36 mouse cellular contexts compared by ENCODE assay signal in genomic region chr1:34505307-34505706, GRCm38 (mm10). TPM values are rescaled to one million over a fixed set of nuclear protein-coding genes. Genes with fewer than 3 reads are reported as not detected.
DNase-seq lines count a peak whose midpoint lies in the region; ATAC-seq and TF ChIP-seq lines count a peak whose summit lies in the region.
"Had no signal": no experiment of that assay in that cellular context is flagged by ENCODE, and none has a peak within 500 bp of the region (broad histone marks: within the 10 kb centered on the region; RNA-seq: fewer than 3 reads in every experiment).

No protein-coding gene starts in this region.

- TF ChIP-seq EP300 in stomach, postnatal 0 days (optimal IDR thresholded peaks at IDR 0.05): no peak

- no peak overlapping the region for H3K4me3 ChIP-seq in intestine, postnatal 0 days (ENCODE audit: low read depth, low read length)
- H3K4me3 ChIP-seq in intestine, embryonic 15.5 days (replicated peaks): no peak overlapping the region
- H3K4me3 ChIP-seq in limb, embryonic 13.5 days: no peak overlapping the region
- H3K4me3 ChIP-seq in limb, embryonic 10.5 days: no peak overlapping the region
- no peak overlapping the region for H3K4me3 ChIP-seq in stomach, embryonic 16.5 days (replicated peaks; ENCODE audit: low read length)
- H3K4me3 ChIP-seq in stomach, postnatal 0 days (ENCODE audit: low read depth, low read length): no peak overlapping the region
- H3K4me3 ChIP-seq in limb, embryonic 15.5 days: no peak overlapping the region
- H3K4me3 ChIP-seq: forebrain, embryonic 15.5 days; heart, embryonic 10.5 days; heart, embryonic 15.5 days; hindbrain, embryonic 13.5 days; liver, embryonic 13.5 days; neural tube, embryonic 15.5 days had no signal

- no peak for TF ChIP-seq CTCF in intestine, postnatal 0 days (IDR thresholded peaks at IDR 0.05; ENCODE audit: low read depth)
- no peak for TF ChIP-seq CTCF in stomach, postnatal 0 days (IDR thresholded peaks at IDR 0.05; ENCODE audit: low read depth)

- no peaks in the 10 kb centered on the region for H3K9me3 ChIP-seq in intestine, postnatal 0 days (ENCODE audit: control insufficient read depth)
- no peaks in the 10 kb centered on the region for H3K9me3 ChIP-seq in intestine, embryonic 15.5 days
- no peaks in the 10 kb centered on the region for H3K9me3 ChIP-seq in limb, embryonic 13.5 days
- no peaks in the 10 kb centered on the region for H3K9me3 ChIP-seq in limb, embryonic 10.5 days (replicated peaks)
- no peaks in the 10 kb centered on the region for H3K9me3 ChIP-seq in stomach, embryonic 16.5 days (replicated peaks; ENCODE audit: control insufficient read depth, low read length)
- no peaks in the 10 kb centered on the region for H3K9me3 ChIP-seq in stomach, postnatal 0 days (ENCODE audit: control insufficient read depth, low read length)
- H3K9me3 ChIP-seq in limb, embryonic 15.5 days: no peaks in the 10 kb centered on the region
- H3K9me3 ChIP-seq: forebrain, embryonic 15.5 days; G1E; heart, embryonic 10.5 days; heart, embryonic 15.5 days; liver, embryonic 13.5 days; neural tube, embryonic 15.5 days had no signal

- intact Hi-C loops in left cerebral cortex, postnatal 4 days (cut with DNase I): no loop called here

- no peaks in the 10 kb centered on the region for H3K4me1 ChIP-seq in intestine, postnatal 0 days (replicated peaks; ENCODE audit: control insufficient read depth, insufficient read depth, low read length)
- H3K4me1 ChIP-seq in intestine, embryonic 15.5 days (replicated peaks): no peaks in the 10 kb centered on the region
- no peaks in the 10 kb centered on the region; the same call in 1 of the 2 replicates for H3K4me1 ChIP-seq in limb, embryonic 13.5 days
- H3K4me1 ChIP-seq in limb, embryonic 10.5 days: peaks cover 8% of the 10 kb centered on the region
- no peaks in the 10 kb centered on the region for H3K4me1 ChIP-seq in stomach, embryonic 16.5 days (ENCODE audit: control insufficient read depth, insufficient read depth, low read length)
- no peaks in the 10 kb centered on the region for H3K4me1 ChIP-seq in stomach, postnatal 0 days (replicated peaks; ENCODE audit: control insufficient read depth, insufficient read depth)
- H3K4me1 ChIP-seq in limb, embryonic 15.5 days: 0 out of 2 replicates have a peak, but pooled peaks cover 2% of the 10 kb centered on the region
- H3K4me1 ChIP-seq: forebrain, embryonic 15.5 days; hindbrain, embryonic 13.5 days; liver, embryonic 13.5 days; neural tube, embryonic 15.5 days had no signal

- no peak overlapping the region for H3K27ac ChIP-seq in intestine, postnatal 0 days (ENCODE audit: low read depth, low read length)
- H3K27ac ChIP-seq in intestine, embryonic 15.5 days: no peak overlapping the region
- H3K27ac ChIP-seq in limb, embryonic 13.5 days: no peak overlapping the region
- H3K27ac ChIP-seq in limb, embryonic 10.5 days: no peak overlapping the region
- no peak overlapping the region for H3K27ac ChIP-seq in stomach, embryonic 16.5 days (ENCODE audit: low read length)
- no peak overlapping the region for H3K27ac ChIP-seq in stomach, postnatal 0 days (replicated peaks)
- no peak overlapping the region for H3K27ac ChIP-seq in limb, embryonic 15.5 days
- H3K27ac ChIP-seq: forebrain, embryonic 15.5 days; heart, embryonic 10.5 days; heart, embryonic 15.5 days; hindbrain, embryonic 13.5 days; liver, embryonic 13.5 days; neural tube, embryonic 15.5 days had no signal

- no peaks in the 10 kb centered on the region for H3K27me3 ChIP-seq in intestine, postnatal 0 days (replicated peaks; ENCODE audit: control insufficient read depth, insufficient read depth, low read length)
- no peaks in the 10 kb centered on the region for H3K27me3 ChIP-seq in intestine, embryonic 15.5 days (replicated peaks)
- no peaks in the 10 kb centered on the region for H3K27me3 ChIP-seq in limb, embryonic 13.5 days
- no peaks in the 10 kb centered on the region for H3K27me3 ChIP-seq in limb, embryonic 10.5 days (ENCODE audit: low read depth, poor library complexity, severe bottlenecking)
- H3K27me3 ChIP-seq in stomach, embryonic 16.5 days (ENCODE audit: control insufficient read depth, insufficient read depth, low read length): no peaks in the 10 kb centered on the region
- H3K27me3 ChIP-seq in stomach, postnatal 0 days (ENCODE audit: control insufficient read depth, insufficient read depth, low read length): no peaks in the 10 kb centered on the region
- no peaks in the 10 kb centered on the region for H3K27me3 ChIP-seq in limb, embryonic 15.5 days
- H3K27me3 ChIP-seq: forebrain, embryonic 15.5 days; heart, embryonic 15.5 days; hindbrain, embryonic 13.5 days; liver, embryonic 13.5 days; neural tube, embryonic 15.5 days had no signal

- WGBS in intestine, postnatal 0 days: 59% methylated on average over 7 of the region's 7 CpGs
- 58% methylated on average over 7 of the region's 7 CpGs for WGBS in intestine, embryonic 15.5 days
- WGBS in limb, embryonic 13.5 days: 52% methylated on average over 7 of the region's 7 CpGs
- 50% methylated on average over 7 of the region's 7 CpGs for WGBS in limb, embryonic 10.5 days
- WGBS in stomach, embryonic 16.5 days: 53% methylated on average over 7 of the region's 7 CpGs
- 57% methylated on average over 7 of the region's 7 CpGs for WGBS in stomach, postnatal 0 days
- 56% methylated on average over 7 of the region's 7 CpGs for WGBS in limb, embryonic 15.5 days

- no peak overlapping the region for H3K9ac ChIP-seq in intestine, postnatal 0 days (ENCODE audit: low read depth, low read length)
- no peak overlapping the region for H3K9ac ChIP-seq in intestine, embryonic 15.5 days
- no peak overlapping the region for H3K9ac ChIP-seq in limb, embryonic 13.5 days
- no peak overlapping the region for H3K9ac ChIP-seq in stomach, embryonic 16.5 days (ENCODE audit: low read length)
- H3K9ac ChIP-seq in stomach, postnatal 0 days (ENCODE audit: low read length): no peak overlapping the region
- H3K9ac ChIP-seq in limb, embryonic 15.5 days: no peak overlapping the region
- H3K9ac ChIP-seq: forebrain, embryonic 15.5 days; heart, embryonic 15.5 days; hindbrain, embryonic 13.5 days; liver, embryonic 13.5 days; neural tube, embryonic 15.5 days had no signal

- H3K36me3 ChIP-seq in intestine, postnatal 0 days (ENCODE audit: control insufficient read depth, insufficient read depth): no peaks in the 10 kb centered on the region
- H3K36me3 ChIP-seq in intestine, embryonic 15.5 days: no peaks in the 10 kb centered on the region
- H3K36me3 ChIP-seq in limb, embryonic 13.5 days: no peaks in the 10 kb centered on the region
- no peaks in the 10 kb centered on the region for H3K36me3 ChIP-seq in limb, embryonic 10.5 days
- H3K36me3 ChIP-seq in stomach, embryonic 16.5 days (ENCODE audit: control insufficient read depth, insufficient read depth, low read length): no peaks in the 10 kb centered on the region
- no peaks in the 10 kb centered on the region for H3K36me3 ChIP-seq in stomach, postnatal 0 days (ENCODE audit: control insufficient read depth, insufficient read depth, low read length)
- H3K36me3 ChIP-seq in limb, embryonic 15.5 days: no peaks in the 10 kb centered on the region
- H3K36me3 ChIP-seq: forebrain, embryonic 15.5 days; G1E; heart, embryonic 10.5 days; heart, embryonic 15.5 days; hindbrain, embryonic 13.5 days; liver, embryonic 13.5 days; neural tube, embryonic 15.5 days had no signal

- no peak overlapping the region for H3K4me2 ChIP-seq in intestine, postnatal 0 days (replicated peaks; ENCODE audit: low read depth)
- H3K4me2 ChIP-seq in intestine, embryonic 15.5 days (replicated peaks): no peak overlapping the region
- no peak overlapping the region for H3K4me2 ChIP-seq in limb, embryonic 13.5 days (replicated peaks)
- H3K4me2 ChIP-seq in stomach, embryonic 16.5 days (ENCODE audit: low read depth, low read length): no peak overlapping the region
- no peak overlapping the region for H3K4me2 ChIP-seq in stomach, postnatal 0 days (replicated peaks; ENCODE audit: low read depth)
- H3K4me2 ChIP-seq in limb, embryonic 15.5 days: no peak overlapping the region
- H3K4me2 ChIP-seq: forebrain, embryonic 15.5 days; heart, embryonic 15.5 days; hindbrain, embryonic 13.5 days; liver, embryonic 13.5 days; neural tube, embryonic 15.5 days had no signal

- ATAC-seq in intestine, postnatal 0 days: 0 out of 2 replicates have a peak, but pooled peaks have one; percentile 13
- ATAC-seq in intestine, embryonic 15.5 days: no peak
- ATAC-seq in limb, embryonic 13.5 days (ENCODE audit: low FRiP score, low read depth): peak; percentile 28; the same call in 1 of the 2 replicates
- peak; percentile 57; the same call in 1 of the 2 replicates for ATAC-seq in stomach, embryonic 16.5 days (ENCODE audit: insufficient read depth, low FRiP score)
- ATAC-seq in stomach, postnatal 0 days (ENCODE audit: low FRiP score, low TSS enrichment): no peak
- ATAC-seq in limb, embryonic 15.5 days (ENCODE audit: insufficient number of reproducible peaks, low FRiP score, low TSS enrichment, low read depth): 0 out of 2 replicates have a peak, but pooled peaks have one; percentile 37
- ATAC-seq: forebrain, embryonic 15.5 days; inflammation-experienced regulatory T-cells, adult 6 months had no signal

- DNase-seq in limb, embryonic 10.5 days (ENCODE audit: low spot score): no peak
- no peak for DNase-seq in stomach, postnatal 0 days (ENCODE audit: low spot score)
- no peak for DNase-seq in left cerebral cortex, postnatal 4 days
- DNase-seq: adrenal gland, adult 8-10 months; cerebellum, adult 2 months; cerebellum, postnatal 25 days; gastrocnemius, postnatal 25 days; heart, postnatal 4 days; kidney, postnatal 10 days; layer of hippocampus, adult 9-11 months; liver, embryonic 13.5 days; lung, adult 18-20 months; lung, postnatal 14 days; retina, postnatal 1 day; right cerebral cortex, postnatal 14 days; thymus, postnatal 14 days had no signal

RNA-seq across cellular contexts. Expression of gene Prss39, which starts 7.1 kb away (rescaled TPM):
- not detected in 2 replicates for polyA plus RNA-seq in intestine, postnatal 0 days (2015; fragmentation: Nextera tagmentation; extraction: Ambion mirVana)
- polyA plus RNA-seq in intestine, embryonic 15.5 days (2015; fragmentation: Nextera tagmentation; extraction: Ambion mirVana): not detected in 2 replicates
- not detected in 2 replicates for polyA plus RNA-seq in limb, embryonic 13.5 days (2015; fragmentation: Nextera tagmentation; extraction: Ambion mirVana)
- polyA plus RNA-seq in limb, embryonic 10.5 days (2016; fragmentation: Nextera tagmentation; extraction: Ambion mirVana): not detected in 2 replicates
- polyA plus RNA-seq in stomach, embryonic 16.5 days (2015; fragmentation: Nextera tagmentation; extraction: Ambion mirVana): not detected in 2 replicates
- polyA plus RNA-seq in stomach, postnatal 0 days (2015; fragmentation: Nextera tagmentation; extraction: Ambion mirVana): not detected in 2 replicates
- polyA plus RNA-seq in limb, embryonic 15.5 days (2015; fragmentation: Nextera tagmentation; extraction: Ambion mirVana): not detected in 2 replicates
- total RNA-seq in left cerebral cortex, postnatal 4 days (2021): not detected
- total RNA-seq: adrenal gland, adult 8-10 months; adrenal gland, postnatal 4 days; gastrocnemius, adult 18-20 months; gastrocnemius, postnatal 25 days; heart, postnatal 4 days; left cerebral cortex, postnatal 10 days had no signal
- polyA plus RNA-seq: cerebellum, adult 2 months; forebrain, embryonic 15.5 days; frontal cortex, adult 2 months; G1E; heart, embryonic 10.5 days; heart, embryonic 15.5 days; hindbrain, embryonic 13.5 days; inflammation-experienced regulatory T-cells, adult 6 months; limb, embryonic 14.5 days; liver, embryonic 13.5 days; neural tube, embryonic 15.5 days; small intestine, adult 2 months; stomach, embryonic 14.5 days; urinary bladder, adult 2 months had no signal

RNA-seq across cellular contexts. Expression of gene Cfc1, which starts 30.1 kb away (rescaled TPM):
- not detected in 2 replicates for polyA plus RNA-seq in intestine, postnatal 0 days (2015; fragmentation: Nextera tagmentation; extraction: Ambion mirVana)
- polyA plus RNA-seq in intestine, embryonic 15.5 days (2015; fragmentation: Nextera tagmentation; extraction: Ambion mirVana): not detected in 2 replicates
- polyA plus RNA-seq in limb, embryonic 13.5 days (2015; fragmentation: Nextera tagmentation; extraction: Ambion mirVana): 0.19 and 0.24 TPM in 2 replicates
- polyA plus RNA-seq in limb, embryonic 10.5 days (2016; fragmentation: Nextera tagmentation; extraction: Ambion mirVana): not detected in 2 replicates
- 0.43 and 0.59 TPM in 2 replicates for polyA plus RNA-seq in stomach, embryonic 16.5 days (2015; fragmentation: Nextera tagmentation; extraction: Ambion mirVana)
- 1.6 and 1.9 TPM in 2 replicates for polyA plus RNA-seq in stomach, postnatal 0 days (2015; fragmentation: Nextera tagmentation; extraction: Ambion mirVana)
- polyA plus RNA-seq in limb, embryonic 15.5 days (2015; fragmentation: Nextera tagmentation; extraction: Ambion mirVana): 0.96 TPM in 2 replicates
- total RNA-seq in left cerebral cortex, postnatal 4 days (2021): not detected
- total RNA-seq: adrenal gland, adult 8-10 months; adrenal gland, postnatal 4 days; gastrocnemius, adult 18-20 months; gastrocnemius, postnatal 25 days; heart, postnatal 4 days; left cerebral cortex, postnatal 10 days had no signal
- polyA plus RNA-seq: forebrain, embryonic 15.5 days; frontal cortex, adult 2 months; G1E; heart, embryonic 15.5 days; hindbrain, embryonic 13.5 days; liver, embryonic 13.5 days; small intestine, adult 2 months had no signal

RNA-seq across cellular contexts. Expression of gene Ptpn18, which starts 45.7 kb away (rescaled TPM):
- 35.3 and 40.4 TPM in 2 replicates for polyA plus RNA-seq in intestine, postnatal 0 days (2015; fragmentation: Nextera tagmentation; extraction: Ambion mirVana)
- polyA plus RNA-seq in intestine, embryonic 15.5 days (2015; fragmentation: Nextera tagmentation; extraction: Ambion mirVana): 22.9 and 28.5 TPM in 2 replicates
- 12.5 and 19.3 TPM in 2 replicates for polyA plus RNA-seq in limb, embryonic 13.5 days (2015; fragmentation: Nextera tagmentation; extraction: Ambion mirVana)
- polyA plus RNA-seq in limb, embryonic 10.5 days (2016; fragmentation: Nextera tagmentation; extraction: Ambion mirVana): 6.7 and 7.8 TPM in 2 replicates
- 23.7 and 27.5 TPM in 2 replicates for polyA plus RNA-seq in stomach, embryonic 16.5 days (2015; fragmentation: Nextera tagmentation; extraction: Ambion mirVana)
- polyA plus RNA-seq in stomach, postnatal 0 days (2015; fragmentation: Nextera tagmentation; extraction: Ambion mirVana): 26.9 and 29.4 TPM in 2 replicates
- 17.4 TPM in 2 replicates for polyA plus RNA-seq in limb, embryonic 15.5 days (2015; fragmentation: Nextera tagmentation; extraction: Ambion mirVana)
- 1 to 10 TPM; 3.4 to 4.0 TPM for total RNA-seq in left cerebral cortex, postnatal 4 days (2021)

RNA-seq across cellular contexts. Expression of gene Prss40, which starts 55.4 kb away (rescaled TPM):
- not detected in 2 replicates for polyA plus RNA-seq in intestine, postnatal 0 days (2015; fragmentation: Nextera tagmentation; extraction: Ambion mirVana)
- polyA plus RNA-seq in intestine, embryonic 15.5 days (2015; fragmentation: Nextera tagmentation; extraction: Ambion mirVana): not detected in 2 replicates
- polyA plus RNA-seq in limb, embryonic 13.5 days (2015; fragmentation: Nextera tagmentation; extraction: Ambion mirVana): 0.11 TPM in 1 of 2 replicates, not detected in the other
- not detected in 2 replicates for polyA plus RNA-seq in limb, embryonic 10.5 days (2016; fragmentation: Nextera tagmentation; extraction: Ambion mirVana)
- not detected in 2 replicates for polyA plus RNA-seq in stomach, embryonic 16.5 days (2015; fragmentation: Nextera tagmentation; extraction: Ambion mirVana)
- 0.11 TPM in 1 of 2 replicates, not detected in the other for polyA plus RNA-seq in stomach, postnatal 0 days (2015; fragmentation: Nextera tagmentation; extraction: Ambion mirVana)
- polyA plus RNA-seq in limb, embryonic 15.5 days (2015; fragmentation: Nextera tagmentation; extraction: Ambion mirVana): 0.14 TPM in 1 of 2 replicates, not detected in the other
- not detected for total RNA-seq in left cerebral cortex, postnatal 4 days (2021)
- total RNA-seq: adrenal gland, adult 8-10 months; adrenal gland, postnatal 4 days; gastrocnemius, adult 18-20 months; gastrocnemius, postnatal 25 days; heart, postnatal 4 days; left cerebral cortex, postnatal 10 days had no signal
- polyA plus RNA-seq: cerebellum, adult 2 months; forebrain, embryonic 15.5 days; frontal cortex, adult 2 months; G1E; heart, embryonic 15.5 days; hindbrain, embryonic 13.5 days; inflammation-experienced regulatory T-cells, adult 6 months; limb, embryonic 14.5 days; liver, embryonic 13.5 days; neural tube, embryonic 15.5 days; small intestine, adult 2 months; stomach, embryonic 14.5 days; urinary bladder, adult 2 months had no signal

Comparison
In these comparisons a context has a peak if more than half of its experiments do, and no peak if none do; other contexts are left out.
1. ATAC-seq: peak in intestine, postnatal 0 days (single experiment), limb, embryonic 13.5 days (single experiment), stomach, embryonic 16.5 days (single experiment) and limb, embryonic 15.5 days (single experiment); none in intestine, embryonic 15.5 days (single experiment) and stomach, postnatal 0 days (single experiment).